Mouse (Mus musculus) heart, embryonic 11.5 days (tissue): ENCODE data around the gene Btbd7. TPM values are rescaled to one million over a fixed set of nuclear protein-coding genes. Genes with fewer than 3 reads are reported as not detected.

ENCODE experiments used
- ATAC-seq: fragments of 200-750 bp; cut with Nextera tagmentation; replicated peaks from 2 replicates; pipeline ENCODE4 v1.8.0; 2017; ENCODE audit warnings: moderate library complexity; ENCODE audit not compliant: insufficient number of reproducible peaks, low FRiP score, low TSS enrichment
- H3K27ac ChIP-seq: fragments of 300-500 bp; sonication (generic); 2 replicates; pipeline ENCODE4 v1.5.1; 2014; ENCODE audit warnings: mild to moderate bottlenecking, low read depth, low read length
- H3K27me3 ChIP-seq: fragments of 300-500 bp; sonication (generic); 2 replicates; pipeline ENCODE4 v1.6.1; 2014; ENCODE audit warnings: mild to moderate bottlenecking, low read length, mixed read lengths; ENCODE audit not compliant: control insufficient read depth, insufficient read depth
- H3K36me3 ChIP-seq: fragments of 300-500 bp; sonication (generic); 2 replicates; pipeline ENCODE4 v1.6.1; 2014; ENCODE audit warnings: mild to moderate bottlenecking, low read length, moderate library complexity, mixed read lengths; ENCODE audit not compliant: control insufficient read depth, insufficient read depth
- H3K4me1 ChIP-seq: fragments of 300-500 bp; sonication (generic); 2 replicates; pipeline ENCODE4 v1.6.1; 2014; ENCODE audit warnings: low read length; ENCODE audit not compliant: control insufficient read depth, insufficient read depth
- H3K4me2 ChIP-seq: fragments of 300-500 bp; sonication (generic); 2 replicates; pipeline ENCODE4 v1.6.1; 2014; ENCODE audit warnings: mild to moderate bottlenecking, moderate library complexity
- H3K4me3 ChIP-seq: fragments of 300-500 bp; sonication (generic); 2 replicates; pipeline ENCODE4 v1.5.1; 2014; ENCODE audit warnings: low read depth, low read length
- H3K9ac ChIP-seq: fragments of 300-500 bp; sonication (generic); 2 replicates; pipeline ENCODE4 v1.6.1; 2014; ENCODE audit warnings: mild to moderate bottlenecking, low read depth, low read length, moderate library complexity
- H3K9me3 ChIP-seq: fragments of 300-500 bp; sonication (generic); replicated peaks from 2 replicates; pipeline ENCODE4 v1.6.1; 2016; ENCODE audit warnings: low read length; ENCODE audit not compliant: control insufficient read depth
- WGBS: fragments of 180-500 bp; shearing (Covaris S2); extraction: QIAGEN DNeasy Blood & Tissue Kit; methylation state at CpG from one replicate; pipeline ENCODE4 v1.1.7; 2014; ENCODE audit not compliant: insufficient replicate concordance; 5-methylcytosine and 5-hydroxymethylcytosine counted together
- polyA plus RNA-seq: library from polyadenylated mRNA; unstranded; fragments of >200 nt; fragmentation: Nextera tagmentation; extraction: Ambion mirVana; gene quantifications from 2 replicates; pipeline ENCODE4 v1.2.1, GENCODE M21; 2014

Gene Btbd7
- polyA plus RNA-seq, 1 experiment from 2014 or later = 15.1 TPM

- H3K4me3 ChIP-seq = no peak overlapping the region
- no peak overlapping the region for H3K27ac ChIP-seq
- WGBS = 95% methylated on average over 5 of the region's 5 CpGs
- no peaks in the 10 kb centered on the region for H3K27me3 ChIP-seq
- H3K9me3 ChIP-seq = no peaks in the 10 kb centered on the region
- H3K36me3 ChIP-seq = peaks cover 47% of the 10 kb centered on the region
- H3K4me1 ChIP-seq = no peaks in the 10 kb centered on the region
- no peak for ATAC-seq
- H3K9ac ChIP-seq = no peak overlapping the region
- H3K4me2 ChIP-seq = no peak overlapping the region
Observed at GRCm38 (mm10) chr12:102772676-102773075, 105.6 kb downstream of the Btbd7 start.

GRCm38 (mm10) chr12:102771601-102772000 lies 106.7 kb downstream of the Btbd7 start:
- H3K4me3 ChIP-seq = no peak overlapping the region
- no peak overlapping the region for H3K9ac ChIP-seq
- WGBS = 96% methylated on average over 8 of the region's 8 CpGs
- H3K27me3 ChIP-seq = no peaks in the 10 kb centered on the region
- H3K4me2 ChIP-seq = no peak overlapping the region
- no peaks in the 10 kb centered on the region for H3K9me3 ChIP-seq
- no peak overlapping the region for H3K27ac ChIP-seq
- H3K4me1 ChIP-seq = no peaks in the 10 kb centered on the region
- no peak for ATAC-seq
- peaks cover 49% of the 10 kb centered on the region for H3K36me3 ChIP-seq

- peaks cover 37% of the 10 kb centered on the region for H3K36me3 ChIP-seq
- H3K9ac ChIP-seq = no peak overlapping the region
- H3K4me1 ChIP-seq = no peaks in the 10 kb centered on the region
- WGBS = 92% methylated on average over 4 of the region's 4 CpGs
- no peak overlapping the region for H3K4me2 ChIP-seq
- no peaks in the 10 kb centered on the region for H3K9me3 ChIP-seq
- no peak for ATAC-seq
- H3K27ac ChIP-seq = no peak overlapping the region
- H3K4me3 ChIP-seq = no peak overlapping the region
- no peaks in the 10 kb centered on the region for H3K27me3 ChIP-seq
Observed at GRCm38 (mm10) chr12:102769000-102769399, 109.3 kb downstream of the Btbd7 start.

- H3K4me2 ChIP-seq = no peak overlapping the region
- no peaks in the 10 kb centered on the region for H3K9me3 ChIP-seq
- H3K27ac ChIP-seq = no peak overlapping the region
- H3K27me3 ChIP-seq = no peaks in the 10 kb centered on the region
- peaks cover 13% of the 10 kb centered on the region for H3K4me1 ChIP-seq
- ATAC-seq = no peak
- no peak overlapping the region for H3K4me3 ChIP-seq
- no peak overlapping the region for H3K9ac ChIP-seq
- peaks cover 10% of the 10 kb centered on the region; the same call in 1 of the 2 replicates for H3K36me3 ChIP-seq
Observed at GRCm38 (mm10) chr12:102763696-102764095, 114.6 kb downstream of the Btbd7 start.

- H3K4me2 ChIP-seq = no peak overlapping the region
- no peaks in the 10 kb centered on the region for H3K27me3 ChIP-seq
- no peaks in the 10 kb centered on the region for H3K9me3 ChIP-seq
- H3K27ac ChIP-seq = no peak overlapping the region
- H3K4me1 ChIP-seq = peaks cover 14% of the 10 kb centered on the region
- H3K4me3 ChIP-seq = no peak overlapping the region
- H3K9ac ChIP-seq = no peak overlapping the region
- WGBS = 84% methylated on average over 3 of the region's 3 CpGs
- no peak for ATAC-seq
- H3K36me3 ChIP-seq = peaks cover 6% of the 10 kb centered on the region; the same call in 1 of the 2 replicates
Observed at GRCm38 (mm10) chr12:102761668-102762067, 116.6 kb downstream of the Btbd7 start.

- no peaks in the 10 kb centered on the region for H3K27me3 ChIP-seq
- 3% methylated on average over 5 of the region's 5 CpGs for WGBS
- no peaks in the 10 kb centered on the region for H3K9me3 ChIP-seq
- H3K27ac ChIP-seq = no peak overlapping the region
- H3K4me2 ChIP-seq = peak overlapping the region; percentile 87
- ATAC-seq = no peak
- H3K36me3 ChIP-seq = 0 out of 2 replicates have a peak, but pooled peaks cover 3% of the 10 kb centered on the region
- peak overlapping the region; percentile 73 for H3K4me3 ChIP-seq
- H3K9ac ChIP-seq = peak overlapping the region; percentile 77
- H3K4me1 ChIP-seq = peaks cover 20% of the 10 kb centered on the region
Observed at GRCm38 (mm10) chr12:102758936-102759335, 119.3 kb downstream of the Btbd7 start.

GRCm38 (mm10) chr12:102758403-102758756 lies 119.9 kb downstream of the Btbd7 start, which contains the start of gene Gm20604:
TSS of gene Gm20604 (minus strand) at chr12:102758672.
- H3K27ac ChIP-seq = peak within 1 kb of the TSS; percentile 91
- H3K27me3 ChIP-seq = no peaks in the 10 kb centered on the region
- peak within 1 kb of the TSS; percentile 87 for H3K4me2 ChIP-seq
- ATAC-seq = no peak
- H3K9me3 ChIP-seq = no peaks in the 10 kb centered on the region
- H3K36me3 ChIP-seq = no peaks in the 10 kb centered on the region
- peak within 1 kb of the TSS; percentile 73 for H3K4me3 ChIP-seq
- peak within 1 kb of the TSS; percentile 78 for H3K9ac ChIP-seq
- H3K4me1 ChIP-seq = peaks cover 20% of the 10 kb centered on the region
- WGBS = 1% methylated on average over 10 of the region's 10 CpGs

- peak; percentile 92 for ATAC-seq
Observed at GRCm38 (mm10) chr12:102757689-102758402, 120.4 kb downstream of the Btbd7 start, which contains the start of the genes Gm28051, Gon7 and Ubr7. TSS of gene Gm28051 (minus strand) at chr12:102757765. TSS of gene Gon7 (minus strand) at chr12:102757803. TSS of gene Ubr7 (plus strand) at chr12:102757967.

More at GRCm38 (mm10) chr12:102757689-102758402, 120.4 kb downstream of the Btbd7 start, which contains the start of the genes Gm28051, Gon7 and Ubr7:
- H3K4me3 ChIP-seq = peak within 1 kb of the TSS; percentile 73
- H3K9ac ChIP-seq = peak within 1 kb of the TSS; percentile 78
- H3K4me2 ChIP-seq = peak within 1 kb of the TSS; percentile 87
- H3K9me3 ChIP-seq = no peaks in the 10 kb centered on the region
- H3K27me3 ChIP-seq = no peaks in the 10 kb centered on the region
- no peaks in the 10 kb centered on the region for H3K36me3 ChIP-seq
- under 1% methylated on average over 68 of the region's 73 CpGs for WGBS
- peaks cover 20% of the 10 kb centered on the region for H3K4me1 ChIP-seq
- H3K27ac ChIP-seq = peak within 1 kb of the TSS; percentile 91
